Mouse (Mus musculus): ENCODE measurements at regions not wholly inside any gene's neighbourhood (a gene's known extent, or its start where the extent isn't known, plus 50 kb on each side); places are given as distances from the start of the nearest gene placed in this dataset.
A peak's percentile ranks its signal among the peaks of the same experiment; 100 is the strongest.
"Not testable (repeated sequence)": the region's sequence is repeated elsewhere in the genome, so short reads cannot be mapped to it uniquely, and the experiment has no call there.

- DNase-seq (ENCODE audit: low read depth, low spot score): no peak
Measured at GRCm38 (mm10) chr12:74825664-74826063, 351.5 kb downstream of the Kcnh5 start.

- DNase-seq (ENCODE audit: low read depth, low spot score): no peak
Measured at GRCm38 (mm10) chr12:74824735-74825494, 352.2 kb downstream of the Kcnh5 start.

GRCm38 (mm10) chr12:74816181-74816580 lies 361.0 kb downstream of the Kcnh5 start:
- not testable (repeated sequence) for DNase-seq (ENCODE audit: low read depth, low spot score)

DNA sequence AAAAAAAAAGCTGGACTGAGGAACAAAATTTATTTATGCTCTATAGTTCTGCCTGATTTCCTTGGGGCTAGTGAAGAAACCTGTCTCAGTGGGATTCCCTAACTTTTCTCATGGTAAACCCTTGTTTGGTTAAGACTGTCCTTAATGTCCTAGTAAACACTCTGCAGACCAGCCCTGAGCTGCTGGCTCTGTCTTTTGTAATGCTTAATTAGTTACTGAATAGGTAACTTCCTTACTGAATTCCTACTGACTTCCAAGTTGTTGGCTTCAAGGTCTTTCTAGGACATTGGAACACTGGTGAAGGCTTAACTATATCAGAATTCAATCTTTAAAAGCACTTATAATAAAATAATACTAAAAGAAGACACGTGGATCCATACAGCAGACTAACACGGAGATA lies 368.6 kb downstream of the Kcnh5 start:
- DNase-seq (ENCODE audit: low read depth, low spot score): not testable (repeated sequence)

DNA sequence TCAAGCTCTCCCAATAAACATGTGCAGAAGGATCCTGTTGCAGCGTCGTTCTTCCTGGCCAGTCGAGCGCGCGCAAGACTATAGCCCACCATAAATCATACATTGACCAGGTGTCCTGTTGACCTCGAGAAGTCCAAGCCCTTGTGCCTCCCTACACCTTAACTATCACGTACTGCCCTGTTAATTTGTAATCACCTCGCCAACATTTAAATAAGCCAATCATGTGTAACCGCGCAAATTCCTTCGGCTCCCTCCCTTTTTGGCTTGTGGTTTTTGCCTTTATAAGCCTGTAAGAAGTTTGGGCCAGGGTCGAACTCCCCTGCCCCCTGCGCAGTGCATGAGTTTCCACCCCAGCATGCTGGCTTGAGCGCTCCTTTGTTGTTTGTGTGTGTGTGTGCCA lies 369.2 kb downstream of the Kcnh5 start:
- not testable (repeated sequence) for DNase-seq (ENCODE audit: low read depth, low spot score)

DNA sequence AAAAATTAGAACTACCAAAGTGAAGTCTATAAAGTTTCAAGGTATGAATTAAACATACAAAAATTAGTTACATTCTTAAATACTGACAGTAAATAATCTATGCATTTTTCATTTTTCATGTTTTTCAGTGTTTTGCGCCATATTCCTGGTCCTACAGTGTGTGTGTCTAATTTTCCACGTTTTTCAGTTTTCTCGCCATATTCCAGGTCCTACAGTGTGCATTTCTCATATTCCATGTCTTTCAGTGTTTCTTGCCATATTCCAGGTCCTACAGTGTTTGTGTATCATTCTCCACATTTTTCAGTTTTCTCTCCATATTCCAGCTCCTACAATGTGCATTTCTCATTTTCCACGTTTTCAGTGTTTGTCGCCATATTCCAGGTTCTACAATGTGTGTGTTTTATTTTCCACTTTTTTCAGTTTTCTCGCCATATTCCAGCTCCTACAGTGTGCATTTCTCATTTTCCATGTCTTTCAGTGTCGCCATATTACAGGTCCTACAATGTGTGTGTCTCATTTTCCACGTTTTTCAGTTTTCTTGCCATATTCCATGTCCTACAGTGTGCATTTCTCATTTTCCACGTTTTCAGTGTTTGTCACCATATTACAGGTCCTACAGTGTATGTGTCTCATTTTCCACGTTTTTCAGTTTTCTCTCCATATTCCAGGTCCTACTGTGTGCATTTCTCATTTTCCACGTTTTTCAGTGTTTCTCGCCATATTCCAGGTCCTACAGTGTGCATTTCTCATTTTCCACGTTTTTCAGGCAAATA lies 373.2 kb downstream of the Kcnh5 start:
- peak; percentile 27 for DNase-seq (ENCODE audit: low read depth, low spot score)

GRCm38 (mm10) chr12:74792036-74792435 lies 385.1 kb downstream of the Kcnh5 start:
- DNase-seq (ENCODE audit: low read depth, low spot score): no peak

GRCm38 (mm10) chr12:74762284-74762683 lies 414.8 kb downstream of the Kcnh5 start:
- DNase-seq (ENCODE audit: low read depth, low spot score): no peak

DNA sequence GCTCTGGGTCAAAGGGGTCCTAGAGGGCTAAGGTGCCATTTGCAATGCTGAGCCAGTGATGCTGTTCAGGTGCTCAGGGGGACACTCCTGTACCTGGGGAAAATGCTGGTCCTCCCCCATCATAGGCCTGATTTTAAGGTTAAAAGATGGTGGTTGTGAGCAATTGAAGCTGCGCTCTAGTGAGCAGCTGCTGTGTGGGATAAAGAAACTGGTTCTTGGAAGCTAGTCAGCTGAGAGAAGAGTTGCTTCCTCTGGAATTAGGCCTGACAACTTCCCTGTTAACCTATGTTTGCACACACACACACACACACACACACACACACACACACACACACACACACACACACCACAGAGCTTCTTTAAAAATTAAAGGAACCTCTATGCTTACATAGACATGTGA lies 428.9 kb upstream of the Gm11042 start:
- DNase-seq (ENCODE audit: low read depth, low spot score): no peak

- DNase-seq (ENCODE audit: low read depth, low spot score): no peak
Measured at GRCm38 (mm10) chr12:74728866-74729265, 412.7 kb upstream of the Gm11042 start.

GRCm38 (mm10) chr12:74679149-74679548 lies 363.0 kb upstream of the Gm11042 start:
- DNase-seq (ENCODE audit: low read depth, low spot score): no peak

DNA sequence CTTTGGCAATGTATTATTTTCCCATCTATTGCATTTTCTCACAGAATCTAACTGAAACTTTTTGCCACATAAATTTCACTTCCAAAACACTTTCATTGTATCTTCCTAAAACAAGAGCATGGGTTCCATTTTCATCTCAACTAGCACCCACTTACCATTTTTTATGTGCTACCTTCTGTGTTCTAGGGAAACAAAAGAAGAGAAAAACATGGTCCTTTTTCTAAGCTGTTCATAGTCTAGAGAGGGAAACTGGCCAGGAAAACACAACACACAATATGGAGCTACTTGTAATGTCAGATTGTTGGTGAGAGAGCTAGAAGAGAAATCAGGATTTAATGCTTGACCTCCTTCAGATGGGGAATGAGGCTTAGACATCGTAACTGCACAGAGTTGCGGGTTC lies 361.6 kb upstream of the Gm11042 start:
- DNase-seq (ENCODE audit: low read depth, low spot score): no peak

- no peak for DNase-seq (ENCODE audit: low read depth, low spot score)
Measured at GRCm38 (mm10) chr12:74658406-74658805, 342.2 kb upstream of the Gm11042 start.

- no peak for DNase-seq (ENCODE audit: low read depth, low spot score)
Measured at GRCm38 (mm10) chr12:74657036-74657648, 340.9 kb upstream of the Gm11042 start.

GRCm38 (mm10) chr12:74651256-74651655 lies 335.1 kb upstream of the Gm11042 start:
- DNase-seq (ENCODE audit: low read depth, low spot score): no peak

DNA sequence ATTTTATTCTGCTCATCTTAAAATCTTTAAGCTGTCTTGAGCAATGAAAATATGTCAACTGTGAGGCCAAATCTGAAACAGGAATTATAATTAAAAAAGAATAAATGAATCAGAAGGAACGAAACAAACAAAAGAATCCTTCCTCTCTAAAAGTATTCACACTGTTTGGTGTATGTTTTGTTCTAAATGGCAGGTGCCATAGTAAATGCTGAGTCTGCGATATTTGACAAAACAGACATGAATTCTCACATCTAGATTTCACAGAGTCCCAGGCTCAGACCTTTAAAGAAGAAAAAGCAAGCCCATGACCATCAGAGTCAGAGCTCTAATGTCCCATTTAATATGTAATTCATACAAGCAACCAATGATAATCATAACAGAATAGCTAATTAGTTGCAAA lies 316.6 kb upstream of the Gm11042 start:
- no peak for DNase-seq (ENCODE audit: low read depth, low spot score)

DNA sequence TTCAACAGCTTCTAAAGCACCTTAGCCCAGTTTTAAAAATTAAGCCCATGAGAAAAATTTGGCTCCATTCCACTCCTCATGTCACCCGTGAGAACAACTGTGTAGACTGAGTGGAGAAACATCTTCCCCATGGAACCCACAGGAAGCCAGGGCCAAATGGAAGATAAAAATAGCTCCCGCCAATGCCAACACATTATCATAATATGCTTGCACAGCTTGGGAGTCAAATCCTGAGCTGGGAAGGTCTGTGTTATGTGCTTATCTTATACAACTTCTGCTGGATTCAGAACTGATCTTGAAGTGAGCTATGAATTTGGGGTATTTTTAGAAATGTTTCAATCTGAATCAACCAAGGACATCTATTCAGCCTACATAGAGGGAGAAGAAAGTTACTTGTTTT lies 279.0 kb upstream of the Gm11042 start:
- no peak for DNase-seq (ENCODE audit: low read depth, low spot score)

DNA sequence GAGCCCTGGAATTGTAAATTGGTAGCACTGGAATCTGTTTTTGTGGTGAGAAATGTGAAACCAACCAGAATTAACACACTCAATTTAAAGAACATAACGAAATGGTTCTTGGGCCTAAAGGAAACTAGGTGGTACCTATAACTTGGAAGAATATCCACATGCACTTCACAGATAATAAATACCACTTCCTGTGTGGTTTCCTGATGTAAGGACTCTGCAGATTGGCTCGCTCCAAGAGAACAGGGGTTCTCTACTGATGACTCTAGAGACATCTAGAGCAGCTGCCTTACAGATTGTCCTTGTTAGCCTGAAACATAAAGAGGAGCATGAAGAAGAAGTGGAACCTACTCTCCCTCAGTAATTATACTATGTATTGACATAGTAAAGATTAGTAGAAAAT lies 238.4 kb upstream of the Gm11042 start:
- no peak for DNase-seq (ENCODE audit: low read depth, low spot score)

GRCm38 (mm10) chr12:74544172-74544571 lies 228.0 kb upstream of the Gm11042 start:
- DNase-seq (ENCODE audit: low read depth, low spot score): no peak

DNA sequence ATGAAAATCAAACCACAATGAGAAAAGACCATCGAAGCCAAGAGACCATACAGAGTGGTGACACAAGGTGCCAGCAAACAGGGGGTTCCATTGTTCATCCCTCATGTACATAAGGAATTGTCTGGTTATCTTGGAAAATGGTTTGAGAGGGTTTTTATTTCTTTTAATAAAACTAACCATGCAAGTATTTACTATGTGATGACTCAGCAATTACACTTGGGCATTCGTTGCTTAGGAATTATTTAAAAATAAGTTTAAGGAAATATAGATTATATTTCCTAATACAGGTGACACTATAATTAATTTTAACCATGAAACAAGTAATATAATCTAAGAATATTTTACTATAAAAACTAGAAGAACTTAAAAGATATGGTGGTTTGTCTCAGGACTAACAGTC lies 218.7 kb upstream of the Gm11042 start:
- no peak for DNase-seq (ENCODE audit: low read depth, low spot score)

DNA sequence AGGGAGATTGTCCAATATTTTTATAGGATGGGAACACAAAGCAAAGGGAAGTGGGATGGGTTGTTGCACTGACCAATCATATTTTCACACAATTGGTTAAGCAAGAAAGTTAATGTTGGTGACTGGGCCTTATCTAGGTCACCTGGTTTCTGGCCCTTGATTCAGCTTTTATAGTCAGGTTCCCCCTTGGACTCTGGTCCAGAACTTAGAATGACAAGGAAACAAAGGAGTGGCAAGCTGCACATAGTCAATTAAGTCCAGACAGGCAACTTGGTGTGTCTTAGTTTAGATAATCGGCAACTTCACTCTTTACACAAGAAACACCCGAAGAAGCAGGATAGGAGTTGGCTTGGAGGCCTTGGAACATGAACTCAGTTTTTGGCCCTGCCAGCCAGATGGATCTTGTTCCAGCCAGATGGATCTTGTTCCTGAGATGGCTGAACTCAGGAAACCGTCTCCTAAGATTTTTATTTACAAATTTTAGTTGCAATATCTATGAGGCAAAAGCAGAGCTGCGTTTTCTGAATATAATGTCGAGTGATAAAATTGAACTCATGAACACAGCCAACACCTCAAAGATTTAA lies 212.9 kb upstream of the Gm11042 start:
- no peak for DNase-seq (ENCODE audit: low read depth, low spot score)

GRCm38 (mm10) chr12:74527190-74527621 lies 211.0 kb upstream of the Gm11042 start:
- DNase-seq (ENCODE audit: low read depth, low spot score): no peak
